Mouse (Mus musculus) ovary, adult 18-20 months (tissue): ENCODE results near the gene Gstz1.
"Not testable (repeated sequence)": the region's sequence is repeated elsewhere in the genome, so short reads cannot be mapped to it uniquely, and the experiment has no call there.

Experiments used
- DNase-seq: peaks from one replicate; pipeline ENCODE4 v3.0.0; 2022; ENCODE audit warnings: low spot score, mixed read lengths

Gstz1 gene

DNA sequence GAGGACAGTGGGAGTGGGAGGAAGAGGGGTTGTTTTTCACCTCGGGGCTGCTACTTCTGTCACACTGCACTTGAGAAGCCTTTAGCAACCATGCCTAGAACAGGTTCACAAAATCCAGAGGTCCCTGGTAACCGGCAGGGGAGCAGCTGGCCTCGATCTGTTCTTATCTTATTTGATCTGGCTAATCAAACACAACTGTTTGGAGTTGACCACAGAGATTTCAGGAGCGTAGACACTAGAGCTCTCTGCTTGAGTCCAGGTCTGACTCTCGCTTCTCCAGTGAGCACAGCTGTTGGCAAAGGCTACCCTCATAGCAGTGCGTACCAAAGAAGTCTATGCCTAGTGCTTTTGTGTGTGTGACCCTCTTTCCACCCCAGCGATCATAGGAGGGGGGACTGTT, 11.1 kb downstream of the Gstz1 start:
- no peak for DNase-seq

GRCm38 (mm10) chr12:87160310-87160709, 13.3 kb downstream of the Gstz1 start:
- DNase-seq: no peak

- no peak for DNase-seq
Observed at GRCm38 (mm10) chr12:87160815-87161214, 13.8 kb downstream of the Gstz1 start.

GRCm38 (mm10) chr12:87175194-87175946, 28.4 kb downstream of the Gstz1 start:
- no peak for DNase-seq

DNA sequence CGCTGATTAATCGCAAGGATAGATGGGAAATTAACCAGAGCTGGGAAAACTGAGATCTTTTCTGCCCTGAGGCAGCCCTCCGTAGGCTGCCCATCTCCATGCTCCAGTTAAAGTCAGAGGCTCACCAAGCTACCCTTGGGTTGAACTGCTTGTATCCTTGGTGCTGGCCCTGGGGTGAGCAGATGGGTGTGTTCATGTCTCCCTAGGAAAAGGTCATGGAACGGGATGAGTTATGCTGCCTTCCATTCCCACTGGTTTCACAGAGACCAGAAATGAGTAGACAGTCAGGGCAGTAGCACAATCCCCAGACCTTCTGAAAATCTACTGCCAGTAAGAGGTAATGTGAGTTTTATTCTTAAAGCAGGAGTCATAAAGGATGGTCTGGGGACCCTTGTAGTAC, 30.7 kb downstream of the Gstz1 start:
- DNase-seq: no peak

DNA sequence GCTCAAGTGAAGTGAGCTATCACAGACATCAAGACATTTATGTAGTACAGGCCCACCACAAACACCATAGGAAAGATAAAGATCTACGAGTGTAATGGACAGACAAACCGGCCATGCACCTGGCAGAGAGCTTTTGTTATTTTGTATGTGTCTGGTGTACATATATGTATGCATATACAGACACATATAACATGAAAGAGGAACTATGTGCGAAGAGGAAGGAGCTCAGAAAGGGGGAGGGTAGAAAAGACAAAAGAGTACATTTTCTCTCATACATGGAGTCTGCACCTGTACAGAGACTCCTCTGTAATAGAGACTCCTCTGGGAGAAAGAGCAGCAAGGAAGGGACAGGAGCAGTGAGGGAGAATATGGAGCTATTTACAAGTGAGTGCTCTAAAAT, 46.0 kb downstream of the Gstz1 start:
- no peak for DNase-seq

DNA sequence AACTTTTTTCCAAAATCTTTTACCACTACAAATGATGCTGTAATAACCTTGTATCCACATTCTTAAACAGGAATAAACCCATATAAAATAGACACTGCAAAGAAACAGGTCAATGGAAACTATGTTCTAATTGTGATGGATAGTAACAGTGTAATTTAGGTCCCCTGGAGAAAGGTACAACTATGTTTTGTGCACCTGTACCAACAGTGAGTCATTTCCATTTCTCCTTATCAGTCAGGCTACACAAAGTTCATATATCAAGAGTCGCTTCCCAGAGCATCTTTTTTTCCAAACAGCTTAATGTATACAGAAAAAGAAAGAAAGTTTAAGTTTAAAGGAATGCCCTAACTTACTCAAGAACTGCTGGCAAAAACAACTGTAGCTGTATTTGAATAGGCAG, 48.1 kb downstream of the Gstz1 start:
- no peak for DNase-seq

DNA sequence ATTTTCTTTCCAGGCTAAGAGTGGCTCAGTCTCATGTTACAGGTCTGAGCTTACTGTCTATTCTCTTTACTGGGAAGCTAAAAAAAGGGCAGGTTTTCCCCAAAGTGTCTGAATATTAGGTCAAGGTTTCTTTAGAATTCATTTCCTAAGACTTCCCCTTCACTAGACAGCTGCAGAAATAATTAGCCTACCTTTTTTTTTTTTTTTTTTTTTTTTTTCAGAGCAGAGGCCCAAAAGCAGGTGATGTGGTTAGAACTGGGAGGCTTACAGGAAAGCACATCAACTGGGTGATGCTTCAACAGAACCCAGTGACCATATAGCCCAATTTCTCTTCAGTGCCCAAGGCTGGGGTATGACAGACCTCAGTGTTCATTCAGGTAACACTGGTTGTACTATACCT, 49.3 kb downstream of the Gstz1 start:
- DNase-seq: no peak

DNA sequence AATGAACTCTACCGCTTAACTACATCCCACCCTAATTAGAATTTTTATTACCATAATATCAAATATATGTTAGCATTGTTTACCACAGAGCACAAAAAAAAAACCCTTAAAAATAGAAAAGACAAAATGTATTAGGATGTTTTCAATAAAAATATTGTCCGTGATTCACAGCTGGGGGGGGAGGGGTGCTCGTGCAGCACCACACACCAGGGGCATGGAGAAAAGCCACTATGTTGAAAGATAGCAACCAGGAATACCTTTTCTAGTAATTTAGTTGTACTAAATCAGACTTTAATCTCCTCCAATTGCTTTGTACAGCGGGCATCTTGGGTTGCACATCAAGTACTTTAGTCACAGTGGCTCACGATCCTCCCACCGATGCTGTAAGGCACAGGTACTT, 51.8 kb downstream of the Gstz1 start:
- DNase-seq: no peak

GRCm38 (mm10) chr12:87199206-87199972, 52.4 kb downstream of the Gstz1 start, which contains the start of gene Samd15:
Gene Samd15, plus strand, starts transcription at chr12:87199723.
- DNase-seq: peak; percentile 34

GRCm38 (mm10) chr12:87199973-87200586, 53.1 kb downstream of the Gstz1 start, which contains the start of gene Tmed8:
Gene Tmed8, minus strand, starts transcription at chr12:87200454.
- DNase-seq: peak; percentile 67

- no peak for DNase-seq
Observed at GRCm38 (mm10) chr12:87201694-87202093, 54.7 kb downstream of the Gstz1 start.

DNA sequence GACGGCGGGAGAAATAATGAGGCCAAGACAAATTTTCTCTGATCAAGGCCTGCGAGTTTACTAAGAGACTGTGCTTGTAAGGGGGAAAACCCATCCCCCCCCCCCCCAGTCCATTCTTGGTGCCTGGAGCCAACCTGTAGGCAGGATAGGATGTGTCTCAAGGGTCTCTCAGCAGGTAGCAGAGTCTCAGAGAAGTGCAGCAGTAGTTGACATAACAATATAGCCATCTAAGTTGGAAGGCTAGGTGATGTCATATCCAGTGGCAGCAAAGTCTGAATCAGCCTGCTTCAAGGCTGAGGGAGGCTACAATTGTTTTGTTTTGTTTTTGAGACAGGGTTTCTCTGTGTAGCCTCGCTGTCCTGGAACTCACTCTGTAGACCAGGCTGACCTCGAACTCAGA, 58.8 kb downstream of the Gstz1 start:
- not testable (repeated sequence) for DNase-seq

- DNase-seq: no peak
Observed at GRCm38 (mm10) chr12:87212844-87213606, 66.1 kb downstream of the Gstz1 start.
